Mouse (Mus musculus) hindbrain, postnatal 0 days (tissue): ENCODE data around the gene Fam69b. TPM values are rescaled to one million over a fixed set of nuclear protein-coding genes. Genes with fewer than 3 reads are reported as not detected.

Experiments used
- ATAC-seq: fragments of 200-750 bp; cut with Nextera tagmentation; 2 replicates; pipeline ENCODE4 v1.8.0; 2017; ENCODE audit warnings: mild to moderate bottlenecking, moderate TSS enrichment, moderate library complexity
- DNase-seq: peaks from one replicate; pipeline ENCODE4 v3.0.0-alpha.2; 2015; ENCODE audit warnings: low spot score
- H3K27ac ChIP-seq: fragments of 300-500 bp; sonication (generic); 2 replicates; pipeline ENCODE4 v1.5.1; 2014; ENCODE audit warnings: mild to moderate bottlenecking
- H3K27me3 ChIP-seq: fragments of 300-500 bp; sonication (generic); 2 replicates; pipeline ENCODE4 v1.6.1; 2014; ENCODE audit warnings: low read length, mixed read lengths; ENCODE audit not compliant: insufficient read depth
- H3K36me3 ChIP-seq: fragments of 300-500 bp; sonication (generic); 2 replicates; pipeline ENCODE4 v1.6.1; 2014; ENCODE audit warnings: low read length, mixed read lengths; ENCODE audit not compliant: insufficient read depth
- H3K4me1 ChIP-seq: fragments of 300-500 bp; sonication (generic); 2 replicates; pipeline ENCODE4 v1.6.1; 2014; ENCODE audit warnings: antibody characterized with exemption, low read length, mixed read lengths; ENCODE audit not compliant: insufficient read depth
- H3K4me2 ChIP-seq: fragments of 300-500 bp; sonication (generic); 2 replicates; pipeline ENCODE4 v1.6.1; 2014; ENCODE audit warnings: low read depth, mild to moderate bottlenecking, low read length, moderate library complexity, mixed read lengths
- H3K4me3 ChIP-seq: fragments of 300-500 bp; sonication (generic); 2 replicates; pipeline ENCODE4 v1.5.1; 2014; ENCODE audit warnings: low read length
- H3K9ac ChIP-seq: fragments of 300-500 bp; sonication (generic); replicated peaks from 2 replicates; pipeline ENCODE4 v1.6.1; 2014; ENCODE audit warnings: mild to moderate bottlenecking, low read length, moderate library complexity, mixed read lengths
- H3K9me3 ChIP-seq: fragments of 300-500 bp; sonication (generic); 2 replicates; pipeline ENCODE4 v1.6.1; 2016; ENCODE audit warnings: low read length, mixed read lengths
- CTCF ChIP-seq: IDR thresholded peaks from 2 replicates; pipeline ENCODE4 v1.5.1; 2016; ENCODE audit warnings: antibody characterized with exemption, control low read depth, low read depth
- WGBS: fragments of 180-500 bp; shearing (Covaris S2); extraction: QIAGEN DNeasy Blood & Tissue Kit; methylation state at CpG from one replicate; pipeline ENCODE4 v1.1.7; 2014; 5-methylcytosine and 5-hydroxymethylcytosine counted together
- polyA plus RNA-seq: library from polyadenylated mRNA; unstranded; fragments of >200 nt; fragmentation: Nextera tagmentation; extraction: Ambion mirVana; gene quantifications from 2 replicates; pipeline ENCODE4 v1.2.1, GENCODE M21; 2015
- total RNA-seq: library from RNA; depleted of rRNA; stranded (reverse); fragments of >200 nt; gene quantifications from 2 replicates; pipeline ENCODE4 v1.2.3, GENCODE M21; 2014

Fam69b gene
- total and polyA plus RNA-seq, 2 experiments from 2014 or later = 142 to 302 TPM

- no peaks in the 10 kb centered on the region for H3K9me3 ChIP-seq
- no peaks in the 10 kb centered on the region for H3K4me1 ChIP-seq
- no peaks in the 10 kb centered on the region for H3K36me3 ChIP-seq
- no peak for TF ChIP-seq CTCF
- no peak for ATAC-seq
- no peak overlapping the region for H3K4me3 ChIP-seq
- H3K27me3 ChIP-seq = no peaks in the 10 kb centered on the region
- H3K27ac ChIP-seq = no peak overlapping the region
- H3K9ac ChIP-seq = no peak overlapping the region
- 0 out of 2 replicates have a peak overlapping the region, but pooled peaks have one; percentile 7 for H3K4me2 ChIP-seq
- 72% methylated on average over 12 of the region's 12 CpGs for WGBS
- DNase-seq = no peak
Measured at GRCm38 (mm10) chr2:26591416-26591815, 36.8 kb upstream of the Fam69b start.

- H3K36me3 ChIP-seq = no peaks in the 10 kb centered on the region
- no peak overlapping the region for H3K9ac ChIP-seq
- WGBS = 80% methylated on average over 9 of the region's 9 CpGs
- no peaks in the 10 kb centered on the region for H3K4me1 ChIP-seq
- no peak for TF ChIP-seq CTCF
- no peak overlapping the region for H3K4me3 ChIP-seq
- no peak overlapping the region for H3K4me2 ChIP-seq
- DNase-seq (no peak), ATAC-seq (no peak)
- no peak overlapping the region for H3K27ac ChIP-seq
- H3K27me3 ChIP-seq = no peaks in the 10 kb centered on the region
- no peaks in the 10 kb centered on the region for H3K9me3 ChIP-seq
Measured at GRCm38 (mm10) chr2:26593211-26594021, 34.8 kb upstream of the Fam69b start.

GRCm38 (mm10) chr2:26594022-26594346 lies 34.3 kb upstream of the Fam69b start:
- no peak overlapping the region for H3K27ac ChIP-seq
- DNase-seq = peak; percentile 27
- H3K9ac ChIP-seq = no peak overlapping the region
- WGBS = 67% methylated on average over 9 of the region's 9 CpGs
- no peak for ATAC-seq
- H3K4me2 ChIP-seq = no peak overlapping the region
- no peaks in the 10 kb centered on the region for H3K27me3 ChIP-seq
- peak; percentile 40 for TF ChIP-seq CTCF
- no peaks in the 10 kb centered on the region for H3K36me3 ChIP-seq
- H3K9me3 ChIP-seq = no peaks in the 10 kb centered on the region
- no peak overlapping the region for H3K4me3 ChIP-seq
- no peaks in the 10 kb centered on the region for H3K4me1 ChIP-seq

GRCm38 (mm10) chr2:26594461-26594933 lies 33.8 kb upstream of the Fam69b start:
- Histone ChIP-seq H3K4me3 (no peak overlapping the region), H3K9ac (no peak overlapping the region), H3K27ac (no peak overlapping the region), H3K27me3 (no peaks in the 10 kb centered on the region), H3K4me2 (no peak overlapping the region), H3K4me1 (no peaks in the 10 kb centered on the region), H3K36me3 (no peaks in the 10 kb centered on the region), H3K9me3 (no peaks in the 10 kb centered on the region)
- ATAC-seq (no peak), DNase-seq (no peak)
- no peak for TF ChIP-seq CTCF
- WGBS = 95% methylated on average over 7 of the region's 7 CpGs

GRCm38 (mm10) chr2:26594934-26595724 lies 33.1 kb upstream of the Fam69b start:
- WGBS = 81% methylated on average over 6 of the region's 6 CpGs
- H3K4me1 ChIP-seq = no peaks in the 10 kb centered on the region
- H3K4me3 ChIP-seq = no peak overlapping the region
- TF ChIP-seq CTCF = no peak
- no peak overlapping the region for H3K27ac ChIP-seq
- no peaks in the 10 kb centered on the region for H3K36me3 ChIP-seq
- no peaks in the 10 kb centered on the region for H3K9me3 ChIP-seq
- no peaks in the 10 kb centered on the region for H3K27me3 ChIP-seq
- no peak for ATAC-seq
- no peak overlapping the region for H3K9ac ChIP-seq
- no peak for DNase-seq
- no peak overlapping the region for H3K4me2 ChIP-seq

GRCm38 (mm10) chr2:26595725-26596435 lies 32.4 kb upstream of the Fam69b start:
- WGBS = 87% methylated on average over 11 of the region's 11 CpGs
- Histone ChIP-seq H3K36me3 (no peaks in the 10 kb centered on the region), H3K9ac (no peak overlapping the region), H3K4me1 (no peaks in the 10 kb centered on the region), H3K4me2 (no peak overlapping the region), H3K27ac (no peak overlapping the region), H3K9me3 (no peaks in the 10 kb centered on the region), H3K27me3 (no peaks in the 10 kb centered on the region), H3K4me3 (no peak overlapping the region)
- TF ChIP-seq CTCF = no peak
- ATAC-seq (no peak), DNase-seq (no peak)
